Comparison of ENCODE assay signal across 25 mouse cellular contexts in the genomic region with DNA sequence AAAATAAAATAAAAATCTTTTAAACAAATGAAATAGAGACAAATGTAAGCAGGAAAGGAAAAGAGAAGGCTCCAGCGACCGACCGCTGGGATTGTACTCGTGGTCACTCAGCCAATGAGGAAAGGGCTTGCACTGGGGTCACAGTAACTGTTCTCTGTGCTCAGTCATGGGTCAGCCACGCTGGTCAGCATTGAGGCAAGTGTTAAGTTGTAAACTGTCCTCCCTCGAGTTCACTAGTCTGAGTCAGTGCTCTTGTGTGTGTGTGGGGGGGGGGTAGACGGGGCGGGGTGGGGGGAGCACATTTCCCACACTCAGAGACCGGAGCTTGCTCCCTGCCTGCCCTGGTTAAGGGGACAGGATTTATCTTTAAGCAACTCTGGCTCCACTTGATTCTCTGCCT. TPM values are rescaled to one million over a fixed set of nuclear protein-coding genes. Genes with fewer than 3 reads are reported as not detected.
A peak's percentile ranks its signal among the peaks of the same experiment; 100 is the strongest.
DNase-seq lines count a peak whose midpoint lies in the region; ATAC-seq lines count a peak whose summit lies in the region.
"Had no signal": no experiment of that assay in that cellular context is flagged by ENCODE, and none has a peak within 500 bp of the region (broad histone marks: within the 10 kb centered on the region; RNA-seq: fewer than 3 reads in every experiment).

No protein-coding gene starts in this region.

- peaks cover 9% of the 10 kb centered on the region for H3K4me1 ChIP-seq in limb, embryonic 13.5 days
- peaks cover 7% of the 10 kb centered on the region for H3K4me1 ChIP-seq in limb, embryonic 10.5 days
- H3K4me1 ChIP-seq in stomach, embryonic 16.5 days (ENCODE audit: control insufficient read depth, insufficient read depth, low read length) = peaks cover 15% of the 10 kb centered on the region

- H3K4me2 ChIP-seq in limb, embryonic 13.5 days (replicated peaks) = no peak overlapping the region
- H3K4me2 ChIP-seq in stomach, embryonic 16.5 days (ENCODE audit: low read depth, low read length) = no peak overlapping the region
- H3K4me2 ChIP-seq: embryonic facial prominence, embryonic 15.5 days; heart, embryonic 11.5 days; neural tube, embryonic 15.5 days had no signal

- WGBS in limb, embryonic 13.5 days = 59% methylated on average over 9 of the region's 9 CpGs
- 64% methylated on average over 9 of the region's 9 CpGs for WGBS in limb, embryonic 10.5 days
- 53% methylated on average over 9 of the region's 9 CpGs for WGBS in stomach, embryonic 16.5 days

- no peaks in the 10 kb centered on the region for H3K27me3 ChIP-seq in limb, embryonic 13.5 days
- no peaks in the 10 kb centered on the region for H3K27me3 ChIP-seq in limb, embryonic 10.5 days (ENCODE audit: low read depth, poor library complexity, severe bottlenecking)
- H3K27me3 ChIP-seq in stomach, embryonic 16.5 days (ENCODE audit: control insufficient read depth, insufficient read depth, low read length) = no peaks in the 10 kb centered on the region
- H3K27me3 ChIP-seq: embryonic facial prominence, embryonic 15.5 days; liver, embryonic 15.5 days; neural tube, embryonic 15.5 days had no signal

- no peak overlapping the region for H3K27ac ChIP-seq in limb, embryonic 13.5 days
- H3K27ac ChIP-seq in limb, embryonic 10.5 days = no peak overlapping the region
- peak overlapping the region; percentile 68; the same call in 1 of the 2 replicates for H3K27ac ChIP-seq in stomach, embryonic 16.5 days (ENCODE audit: low read length)
- H3K27ac ChIP-seq: embryonic facial prominence, embryonic 15.5 days; neural tube, embryonic 15.5 days had no signal

- no peaks in the 10 kb centered on the region for H3K9me3 ChIP-seq in limb, embryonic 13.5 days
- no peaks in the 10 kb centered on the region for H3K9me3 ChIP-seq in limb, embryonic 10.5 days (replicated peaks)
- 0 out of 2 replicates have a peak, but pooled peaks cover 5% of the 10 kb centered on the region for H3K9me3 ChIP-seq in stomach, embryonic 16.5 days (replicated peaks; ENCODE audit: control insufficient read depth, low read length)
- H3K9me3 ChIP-seq: embryonic facial prominence, embryonic 15.5 days; liver, embryonic 15.5 days; neural tube, embryonic 15.5 days had no signal

- no peak overlapping the region for H3K4me3 ChIP-seq in limb, embryonic 13.5 days
- no peak overlapping the region for H3K4me3 ChIP-seq in limb, embryonic 10.5 days
- H3K4me3 ChIP-seq in stomach, embryonic 16.5 days (replicated peaks; ENCODE audit: low read length) = no peak overlapping the region
- H3K4me3 ChIP-seq: embryonic facial prominence, embryonic 15.5 days; liver, embryonic 15.5 days; neural tube, embryonic 15.5 days had no signal

- no peak overlapping the region for H3K9ac ChIP-seq in limb, embryonic 13.5 days
- H3K9ac ChIP-seq in stomach, embryonic 16.5 days (ENCODE audit: low read length) = no peak overlapping the region
- H3K9ac ChIP-seq: embryonic facial prominence, embryonic 15.5 days; forebrain, postnatal 0 days; liver, embryonic 15.5 days; neural tube, embryonic 15.5 days had no signal

- 0 out of 2 replicates have a peak, but pooled peaks have one; percentile 37 for ATAC-seq in limb, embryonic 13.5 days (ENCODE audit: low FRiP score, low read depth)
- ATAC-seq in stomach, embryonic 16.5 days (ENCODE audit: insufficient read depth, low FRiP score) = no peak
- no peak for ATAC-seq in megakaryocyte progenitor cell, adult 5-6 weeks (replicated peaks; ENCODE audit: poor library complexity)
- no peak for ATAC-seq in megakaryocyte, adult 5-6 weeks (ENCODE audit: poor library complexity, severe bottlenecking)
- ATAC-seq: forebrain, postnatal 0 days; midbrain, embryonic 16.5 days had no signal

- no peak for DNase-seq in limb, embryonic 10.5 days (ENCODE audit: low spot score)
- peak; percentile 55 for DNase-seq in kidney, adult 9 months
- peak; percentile 45 to 76 for DNase-seq in kidney, postnatal 25 days
- no peak for DNase-seq in urinary bladder, postnatal 10 days (ENCODE audit: low spot score)
- DNase-seq: adrenal gland, postnatal 36 days; cerebellum, adult 11-12 months; cerebellum, postnatal 14 days; forebrain, postnatal 0 days; heart, postnatal 10 days; left cerebral cortex, postnatal 4 days; lung, postnatal 14 days; right cerebral cortex, postnatal 14 days; thymus, postnatal 14 days had no signal

- no peaks in the 10 kb centered on the region for H3K36me3 ChIP-seq in limb, embryonic 13.5 days
- H3K36me3 ChIP-seq in limb, embryonic 10.5 days = no peaks in the 10 kb centered on the region
- no peaks in the 10 kb centered on the region for H3K36me3 ChIP-seq in stomach, embryonic 16.5 days (ENCODE audit: control insufficient read depth, insufficient read depth, low read length)
- H3K36me3 ChIP-seq: embryonic facial prominence, embryonic 15.5 days; G1E; liver, embryonic 15.5 days; neural tube, embryonic 15.5 days had no signal

RNA-seq across cellular contexts. Expression of gene Fhad1, which starts 14.3 kb away (rescaled TPM):
- 2.4 and 3.7 TPM in 2 replicates for polyA plus RNA-seq in limb, embryonic 13.5 days (2015; fragmentation: Nextera tagmentation; extraction: Ambion mirVana)
- 0.19 and 0.24 TPM in 2 replicates for polyA plus RNA-seq in limb, embryonic 10.5 days (2016; fragmentation: Nextera tagmentation; extraction: Ambion mirVana)
- 5.3 and 5.8 TPM in 2 replicates for polyA plus RNA-seq in stomach, embryonic 16.5 days (2015; fragmentation: Nextera tagmentation; extraction: Ambion mirVana)
- 0.20 TPM in 1 of 2 replicates, not detected in the other for total RNA-seq in megakaryocyte progenitor cell, adult 5-6 weeks (2015)
- total RNA-seq in megakaryocyte progenitor cell, adult 5-6 weeks (2017) = 1.2 TPM in 1 of 2 replicates, not detected in the other
- total RNA-seq in megakaryocyte, adult 5-6 weeks (2015) = 0.41 TPM in 1 of 2 replicates, not detected in the other
- total RNA-seq in megakaryocyte, adult 5-6 weeks (2017) = 0.41 TPM in 1 of 2 replicates, not detected in the other
- total RNA-seq: gastrocnemius, adult 18-20 months; granulocyte monocyte progenitor cell, adult 5-6 weeks had no signal
- polyA plus RNA-seq: G1E had no signal

Comparison
In these comparisons a context has a peak if more than half of its experiments do, and no peak if none do; other contexts are left out.
1. DNase-seq: peak in kidney, adult 9 months (single experiment) and kidney, postnatal 25 days (2 of 2); none in limb, embryonic 10.5 days (single experiment) and urinary bladder, postnatal 10 days (single experiment).